Mouse (Mus musculus) lung, postnatal 14 days (tissue): ENCODE results near the gene Hoxa3.

Experiments
- DNase-seq: peaks from one replicate; pipeline ENCODE4 v3.0.0; 2021

The Hoxa3 gene

DNA sequence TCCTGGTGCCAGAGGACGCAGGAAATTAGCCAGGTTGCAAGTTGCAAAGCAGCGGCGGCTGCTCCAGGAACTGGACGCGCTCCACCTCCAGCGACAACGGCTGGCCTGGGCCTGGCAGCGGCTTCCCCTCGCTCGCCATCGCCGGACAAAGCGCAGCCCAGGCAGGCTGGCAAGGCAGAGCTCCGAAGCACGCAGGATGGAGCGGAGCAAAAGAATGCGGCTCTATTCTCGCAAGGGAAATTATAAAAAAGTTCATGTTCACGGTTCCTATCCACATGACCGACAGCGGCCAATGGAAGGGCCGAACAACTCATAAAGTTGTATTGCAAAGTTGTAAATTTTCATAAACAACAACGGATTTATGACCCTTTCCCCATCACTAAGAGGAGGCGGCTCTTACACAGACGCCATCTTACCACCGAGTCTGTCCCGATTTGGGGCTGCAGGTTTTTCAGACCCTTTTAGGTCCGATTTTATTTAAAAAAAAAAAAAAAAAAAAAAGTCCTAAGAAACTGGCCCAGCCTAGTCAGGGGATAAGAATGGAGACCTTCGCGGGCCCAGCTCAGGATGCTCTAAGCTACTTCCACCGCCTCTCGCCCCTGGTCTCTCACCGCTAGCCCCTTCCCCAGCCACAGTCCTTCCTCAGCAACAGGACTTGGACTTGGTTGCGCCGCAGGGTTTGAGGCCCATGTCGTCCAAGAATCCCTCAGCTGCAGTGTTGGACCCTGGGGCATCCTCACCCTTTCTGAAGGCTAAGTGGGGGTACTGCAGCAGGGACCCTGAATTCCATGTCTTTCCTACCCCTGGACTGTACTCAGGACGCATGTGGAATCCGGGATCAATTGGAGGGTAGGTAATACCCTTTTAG lies at the start of gene Hoxa3, which contains the start of gene Gm28308:
Gene Hoxa3 (minus strand): TSS at position 218 of the 868 bp plus-strand sequence.
Gene Gm28308 (minus strand): TSS at position 221 of the 868 bp plus-strand sequence.
- peak; percentile 48 for DNase-seq

- no peak for DNase-seq
These were observed 49.6 kb upstream of the Hoxa3 start for GRCm38 (mm10) chr6:52262463-52263320.

DNA sequence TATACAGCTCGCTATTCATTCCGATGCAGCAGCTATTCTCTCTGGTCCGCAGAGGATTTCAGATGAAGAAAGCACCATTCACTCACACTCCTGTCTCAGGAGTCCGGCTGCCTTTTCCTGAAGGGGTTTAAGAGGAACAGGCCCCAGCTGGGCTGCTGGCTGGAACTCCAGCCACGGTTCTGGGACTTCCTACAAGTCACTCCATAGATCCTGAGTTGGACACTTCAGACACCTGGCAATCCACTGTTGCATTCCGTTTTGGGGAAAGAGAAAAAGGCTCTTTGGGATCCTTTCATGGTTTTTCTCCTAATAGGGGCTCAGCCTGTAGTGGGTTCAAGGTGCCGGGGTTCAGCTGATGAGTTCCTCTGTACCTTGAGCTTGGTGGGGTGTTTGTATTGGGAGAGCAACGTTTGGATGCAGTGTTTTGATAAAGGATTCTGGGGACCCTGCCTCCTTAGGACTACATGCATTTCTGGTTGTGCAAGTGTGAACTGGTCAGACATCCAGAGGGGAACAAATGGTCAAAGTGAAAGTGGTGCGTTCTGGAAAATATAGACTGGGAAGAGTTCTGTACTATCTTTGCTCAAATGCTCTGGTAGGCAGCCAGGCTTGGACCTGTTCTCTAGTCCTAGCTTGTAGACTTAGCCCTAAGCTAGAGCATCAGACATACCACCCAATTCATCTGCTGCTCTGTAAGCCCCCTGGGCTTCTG lies 48.8 kb upstream of the Hoxa3 start:
- DNase-seq = no peak

GRCm38 (mm10) chr6:52260654-52261575 lies 47.8 kb upstream of the Hoxa3 start, which contains the start of gene Hoxa13:
Hoxa13 (minus strand) TSS chr6:52260880.
- DNase-seq = no peak

- no peak for DNase-seq
These were observed 46.7 kb upstream of the Hoxa3 start for GRCm38 (mm10) chr6:52259811-52260261.

DNA sequence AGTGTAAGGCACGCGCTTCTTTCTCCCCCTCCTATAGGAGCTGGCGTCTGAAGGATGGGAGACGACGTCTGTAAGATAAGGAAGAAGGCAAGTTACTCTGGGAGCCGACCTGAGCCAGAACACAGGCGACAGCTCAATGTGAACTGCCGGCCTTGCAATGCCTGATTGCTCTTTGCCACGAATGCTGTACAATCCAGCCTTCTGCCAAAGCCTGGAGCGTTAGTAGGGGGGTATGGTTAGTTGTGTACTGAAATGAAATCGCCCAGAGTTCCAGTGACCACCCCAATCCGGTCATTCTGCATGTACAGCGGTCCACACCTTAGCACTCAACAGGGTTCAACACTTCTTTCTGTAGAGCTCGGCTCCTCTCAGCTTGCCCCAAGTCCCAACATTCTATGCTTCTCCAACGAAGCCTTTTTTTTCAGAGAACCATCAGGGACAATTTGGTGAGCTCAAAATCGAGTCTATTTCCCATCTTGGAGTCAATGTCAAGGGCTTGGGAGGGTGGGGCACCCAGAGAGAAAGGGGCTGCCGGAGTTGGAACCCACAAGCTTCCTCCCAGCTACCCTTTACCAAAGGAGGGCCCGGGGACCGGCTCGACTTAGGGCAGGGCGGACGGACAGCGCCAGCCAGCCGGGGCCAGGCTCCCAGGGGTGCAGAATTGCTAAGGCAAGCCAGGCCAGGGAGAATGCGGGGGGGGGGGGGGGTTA lies 46.1 kb upstream of the Hoxa3 start:
- no peak for DNase-seq

DNA sequence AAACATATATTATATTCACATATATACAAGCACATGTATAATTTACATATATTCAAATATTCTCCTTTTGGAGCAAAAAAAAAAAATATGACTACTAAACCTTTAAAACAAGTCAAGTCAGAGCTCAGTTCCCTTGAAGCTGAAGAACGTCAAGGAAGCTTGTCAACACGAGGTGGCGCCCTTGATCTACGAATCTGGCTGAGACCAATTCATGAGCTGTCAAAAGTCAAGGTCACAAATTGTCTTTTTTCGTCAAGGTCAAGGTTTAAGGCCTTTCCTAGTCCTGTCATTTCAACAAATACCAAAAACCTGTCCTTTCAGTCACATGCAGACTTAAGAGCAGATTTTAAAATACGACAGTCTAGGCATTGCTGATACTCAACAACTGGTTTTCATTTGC lies 43.8 kb upstream of the Hoxa3 start:
- DNase-seq = peak; percentile 90

GRCm38 (mm10) chr6:52253511-52254500 lies 40.7 kb upstream of the Hoxa3 start:
- no peak for DNase-seq

DNA sequence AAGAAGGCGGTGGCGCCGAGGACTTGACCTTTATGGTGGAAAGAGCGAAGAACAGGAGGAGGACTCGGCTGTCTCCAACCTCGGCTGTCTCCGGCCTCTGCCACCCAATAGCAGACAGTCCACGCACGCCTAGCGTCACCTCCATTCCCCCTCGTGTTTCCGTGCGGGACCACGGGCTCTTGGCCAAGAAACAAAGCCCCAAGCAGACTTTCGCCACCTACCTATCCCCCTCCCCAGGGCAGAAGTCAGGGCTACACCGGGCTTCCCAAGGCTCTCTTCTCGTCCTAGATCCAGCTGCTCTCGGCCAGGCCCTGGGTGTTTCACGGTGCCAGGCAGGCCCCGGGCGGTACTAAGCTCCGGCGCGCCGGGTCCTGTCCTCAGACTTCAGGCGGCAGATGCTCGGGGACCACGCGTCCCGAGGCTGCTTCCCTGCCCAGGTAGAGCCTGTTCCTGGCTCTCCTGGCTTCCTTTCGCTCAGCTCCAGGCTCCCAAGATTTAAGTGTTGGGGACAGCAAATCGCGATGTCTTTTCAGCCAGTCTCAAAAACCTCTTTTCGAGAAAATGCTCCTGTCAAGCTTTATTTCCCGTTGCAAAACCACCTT lies 39.7 kb upstream of the Hoxa3 start:
- no peak for DNase-seq

GRCm38 (mm10) chr6:52252016-52252774 lies 39.1 kb upstream of the Hoxa3 start:
- DNase-seq = no peak

DNA sequence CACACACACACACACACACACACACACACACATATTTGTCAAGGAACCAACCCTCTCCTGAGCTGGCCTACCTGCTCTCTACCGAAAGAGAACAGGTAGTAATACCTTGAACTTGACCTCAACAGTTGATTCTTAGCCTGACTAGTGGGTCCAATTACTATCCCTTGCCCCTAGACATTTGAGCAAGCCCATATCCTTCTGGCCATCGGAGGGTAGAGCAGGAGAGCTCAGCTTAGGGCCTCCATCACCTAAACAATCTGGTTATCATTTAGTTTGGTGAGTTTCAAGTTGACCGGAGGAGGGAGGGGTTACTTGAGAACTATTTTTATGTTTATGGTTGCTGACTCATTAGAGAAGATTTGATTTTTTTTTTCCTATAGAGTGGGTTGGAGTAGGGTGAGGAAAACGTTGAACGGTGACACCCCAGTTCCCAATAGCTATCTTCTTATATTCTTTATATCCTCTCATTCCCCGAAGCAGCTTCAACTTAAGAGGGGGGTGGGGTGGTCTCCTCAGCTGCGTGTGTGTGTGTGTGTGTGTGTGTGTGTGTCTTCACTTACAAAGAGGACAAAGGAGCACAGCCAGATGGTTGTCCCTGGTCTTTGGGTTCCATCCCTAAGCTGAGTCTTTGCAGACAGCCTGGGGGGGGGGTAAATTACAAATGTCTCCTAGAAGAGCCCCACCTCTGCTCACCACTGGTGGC lies 38.2 kb upstream of the Hoxa3 start:
- DNase-seq = no peak

GRCm38 (mm10) chr6:52249826-52250225 lies 36.7 kb upstream of the Hoxa3 start:
- no peak for DNase-seq

- DNase-seq = no peak
These were observed 36.2 kb upstream of the Hoxa3 start for GRCm38 (mm10) chr6:52249415-52249738.

GRCm38 (mm10) chr6:52248638-52249414 lies 35.7 kb upstream of the Hoxa3 start:
- no peak for DNase-seq

DNA sequence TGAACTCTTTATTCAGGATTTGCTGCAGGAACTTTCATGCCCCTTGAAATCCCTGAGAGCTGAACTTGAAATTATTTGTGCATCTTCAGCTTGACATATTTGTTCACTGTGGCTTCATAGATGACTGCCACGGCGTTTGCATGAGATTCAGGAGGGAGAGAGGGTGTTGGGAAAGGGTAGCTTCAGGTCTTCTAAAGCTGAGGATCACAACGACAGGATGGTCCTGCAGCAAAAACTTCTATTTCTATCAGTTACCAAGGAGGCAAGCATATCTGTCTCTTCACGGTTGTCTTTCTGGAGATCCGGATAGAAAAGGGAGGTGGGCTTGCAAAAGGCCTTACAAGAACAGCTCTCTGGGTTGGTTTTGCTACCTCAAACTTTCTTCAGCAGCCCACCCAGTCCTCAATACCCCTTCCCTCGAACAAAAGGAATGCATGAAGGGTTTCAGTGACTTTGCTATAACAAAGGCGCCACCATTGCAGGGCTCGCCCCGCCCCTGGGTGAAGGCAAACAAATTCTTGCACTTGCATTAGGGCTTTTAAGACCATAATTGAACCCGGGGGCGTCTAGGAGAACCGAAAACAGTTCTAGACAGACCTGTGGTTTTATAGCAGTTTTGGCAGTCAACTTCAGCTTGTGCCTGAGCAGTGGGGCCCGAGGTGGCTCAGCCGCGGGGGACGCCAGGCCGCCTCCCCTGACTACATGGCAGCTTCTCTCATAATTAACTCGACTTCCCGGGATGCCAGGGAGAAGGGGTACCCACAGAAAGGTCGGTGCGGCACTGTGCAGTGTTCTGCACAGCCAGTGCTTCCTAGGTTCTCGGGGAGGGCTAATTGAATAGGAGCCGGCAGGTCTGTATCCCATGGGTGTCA lies 34.9 kb upstream of the Hoxa3 start:
- DNase-seq = no peak

DNA sequence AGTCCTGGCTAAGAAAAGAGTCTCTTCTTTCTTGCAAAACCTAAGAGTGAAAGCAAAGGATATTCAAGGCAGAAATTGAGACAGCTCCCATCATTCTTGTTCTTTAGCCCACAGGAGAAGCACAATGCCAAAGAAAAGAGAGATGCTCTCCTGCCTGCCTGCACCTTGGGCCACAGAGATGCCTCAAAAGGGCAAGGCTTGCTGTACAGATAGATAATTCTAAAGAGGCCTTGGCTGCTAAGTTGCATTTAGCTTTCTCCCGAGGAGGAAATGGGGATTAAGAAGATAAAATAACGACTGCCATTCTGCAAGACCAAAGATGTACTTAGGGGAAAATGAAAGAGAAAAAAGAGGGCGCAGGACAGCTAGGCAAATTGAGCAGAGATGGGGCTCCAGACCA lies 33.8 kb upstream of the Hoxa3 start:
- DNase-seq = no peak
